Mouse (Mus musculus): ENCODE results near the gene Slc41a1.

Gene Slc41a1

GRCm38 (mm10) chr1:131890043-131890658 lies 62.9 kb downstream of the Slc41a1 start:
- DNase-seq: no peak

- no peak for DNase-seq
These were observed 64.1 kb downstream of the Slc41a1 start for GRCm38 (mm10) chr1:131891436-131891835.
